Mouse (Mus musculus): ENCODE data around the gene Tmem52. TPM values are rescaled to one million over a fixed set of nuclear protein-coding genes. Genes with fewer than 3 reads are reported as not detected.

The Tmem52 gene
- polyA plus RNA-seq, 1 experiment from 2014 or later, result not detected

- no peak for TF ChIP-seq CTCF (IDR thresholded peaks at IDR 0.05; ENCODE audit: low read depth)
- TF ChIP-seq EP300 (optimal IDR thresholded peaks at IDR 0.05), result no peak
- Histone ChIP-seq H3K4me3 (ENCODE audit: low read depth, low read length) (no peak overlapping the region), H3K9me3 (ENCODE audit: control insufficient read depth, low read length) (no peaks in the 10 kb centered on the region), H3K36me3 (ENCODE audit: control insufficient read depth, insufficient read depth, low read length) (no peaks in the 10 kb centered on the region), H3K27ac (replicated peaks) (no peak overlapping the region), H3K9ac (ENCODE audit: low read length) (no peak overlapping the region), H3K4me2 (replicated peaks; ENCODE audit: low read depth) (no peak overlapping the region), H3K27me3 (ENCODE audit: control insufficient read depth, insufficient read depth, low read length) (no peaks in the 10 kb centered on the region), H3K4me1 (replicated peaks; ENCODE audit: control insufficient read depth, insufficient read depth) (no peaks in the 10 kb centered on the region)
- ATAC-seq (ENCODE audit: low FRiP score, low TSS enrichment), result no peak
- DNase-seq (ENCODE audit: low spot score), result no peak
- 66% methylated on average over 4 of the region's 4 CpGs for WGBS
Measured at GRCm38 (mm10) chr4:155508614-155509013, 39.7 kb downstream of the Tmem52 start.

DNA sequence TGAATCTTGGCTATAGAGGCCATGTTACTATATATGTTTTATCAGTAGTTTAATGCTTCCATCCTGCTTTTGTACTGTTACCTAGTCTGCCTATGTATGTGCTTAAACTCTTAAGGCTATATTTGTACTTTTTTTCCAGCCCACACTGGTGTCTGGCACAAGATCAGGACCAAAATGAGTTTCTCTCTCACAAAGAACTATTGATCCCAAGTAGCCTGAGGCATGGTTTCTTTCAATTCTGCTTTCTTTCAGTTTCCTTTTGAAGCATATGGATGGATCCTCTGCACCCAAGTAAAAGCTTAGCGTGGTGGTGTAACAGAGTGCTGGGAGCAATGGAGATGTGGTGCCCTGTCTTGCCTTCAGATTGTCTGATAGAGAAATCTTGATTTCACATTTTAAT lies 42.1 kb downstream of the Tmem52 start:
- ATAC-seq (ENCODE audit: low FRiP score, low TSS enrichment), result no peak
- no peak overlapping the region for H3K27ac ChIP-seq (replicated peaks)
- H3K36me3 ChIP-seq (ENCODE audit: control insufficient read depth, insufficient read depth, low read length), result no peaks in the 10 kb centered on the region; the same call in 1 of the 2 replicates
- TF ChIP-seq EP300 (optimal IDR thresholded peaks at IDR 0.05) (no peak), CTCF (IDR thresholded peaks at IDR 0.05; ENCODE audit: low read depth) (no peak)
- no peak for DNase-seq (ENCODE audit: low spot score)
- H3K4me1 ChIP-seq (replicated peaks; ENCODE audit: control insufficient read depth, insufficient read depth), result no peaks in the 10 kb centered on the region
- no peak overlapping the region for H3K4me2 ChIP-seq (replicated peaks; ENCODE audit: low read depth)
- no peak overlapping the region for H3K9ac ChIP-seq (ENCODE audit: low read length)
- H3K9me3 ChIP-seq (ENCODE audit: control insufficient read depth, low read length), result no peaks in the 10 kb centered on the region
- no peak overlapping the region for H3K4me3 ChIP-seq (ENCODE audit: low read depth, low read length)
- 79% methylated on average over 1 of the region's 1 CpGs for WGBS
- no peaks in the 10 kb centered on the region for H3K27me3 ChIP-seq (ENCODE audit: control insufficient read depth, insufficient read depth, low read length)

GRCm38 (mm10) chr4:155514810-155515209 lies 45.9 kb downstream of the Tmem52 start:
- Histone ChIP-seq H3K4me1 (replicated peaks; ENCODE audit: control insufficient read depth, insufficient read depth) (no peaks in the 10 kb centered on the region), H3K27ac (replicated peaks) (no peak overlapping the region), H3K9ac (ENCODE audit: low read length) (no peak overlapping the region), H3K36me3 (ENCODE audit: control insufficient read depth, insufficient read depth, low read length) (no peaks in the 10 kb centered on the region; the same call in 1 of the 2 replicates), H3K4me2 (replicated peaks; ENCODE audit: low read depth) (no peak overlapping the region), H3K9me3 (ENCODE audit: control insufficient read depth, low read length) (no peaks in the 10 kb centered on the region), H3K4me3 (ENCODE audit: low read depth, low read length) (no peak overlapping the region), H3K27me3 (ENCODE audit: control insufficient read depth, insufficient read depth, low read length) (no peaks in the 10 kb centered on the region)
- TF ChIP-seq CTCF (IDR thresholded peaks at IDR 0.05; ENCODE audit: low read depth) (no peak), EP300 (optimal IDR thresholded peaks at IDR 0.05) (no peak)
- 85% methylated on average over 2 of the region's 2 CpGs for WGBS
- no peak for DNase-seq (ENCODE audit: low spot score)
- ATAC-seq (ENCODE audit: low FRiP score, low TSS enrichment), result no peak

DNA sequence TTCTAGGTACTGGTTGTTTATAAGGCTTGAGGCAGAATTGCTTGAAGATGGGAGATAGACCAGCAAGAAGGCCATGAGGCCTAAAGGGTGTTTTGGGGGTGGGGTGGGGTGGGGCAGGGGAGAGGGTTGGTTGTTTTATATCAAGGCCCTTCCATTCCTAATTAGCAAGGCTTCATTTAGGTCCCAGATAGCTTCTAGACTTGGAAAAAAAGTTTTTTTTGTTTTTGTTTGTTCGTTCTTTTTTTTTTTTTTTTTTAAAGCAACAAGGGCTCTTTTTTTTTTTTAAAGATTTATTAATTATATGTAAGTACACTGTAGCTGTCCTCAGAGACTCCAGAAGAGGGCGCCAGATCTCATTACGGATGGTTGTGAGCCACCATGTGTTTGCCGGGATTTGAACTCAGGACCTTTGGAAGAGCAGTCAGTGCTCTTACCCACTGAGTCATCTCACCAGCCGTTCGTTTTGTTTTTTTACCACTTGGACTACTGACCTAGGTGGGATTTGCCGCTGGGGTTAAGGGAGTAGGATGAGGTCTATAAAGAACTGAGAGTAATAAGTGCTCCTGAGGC lies 49.1 kb downstream of the Tmem52 start:
- WGBS, result 85% methylated on average over 7 of the region's 7 CpGs
- H3K9me3 ChIP-seq (ENCODE audit: control insufficient read depth, low read length), result no peaks in the 10 kb centered on the region
- no peak for DNase-seq (ENCODE audit: low spot score)
- no peaks in the 10 kb centered on the region for H3K27me3 ChIP-seq (ENCODE audit: control insufficient read depth, insufficient read depth, low read length)
- no peak overlapping the region for H3K4me3 ChIP-seq (ENCODE audit: low read depth, low read length)
- H3K27ac ChIP-seq (replicated peaks), result no peak overlapping the region
- no peaks in the 10 kb centered on the region for H3K4me1 ChIP-seq (replicated peaks; ENCODE audit: control insufficient read depth, insufficient read depth)
- H3K4me2 ChIP-seq (replicated peaks; ENCODE audit: low read depth), result no peak overlapping the region
- ATAC-seq (ENCODE audit: low FRiP score, low TSS enrichment), result no peak
- no peak overlapping the region for H3K9ac ChIP-seq (ENCODE audit: low read length)
- H3K36me3 ChIP-seq (ENCODE audit: control insufficient read depth, insufficient read depth, low read length), result no peaks in the 10 kb centered on the region; the same call in 1 of the 2 replicates
- TF ChIP-seq CTCF (IDR thresholded peaks at IDR 0.05; ENCODE audit: low read depth) (peak; percentile 47), EP300 (optimal IDR thresholded peaks at IDR 0.05) (no peak)

Other genes starting within 250 kb of the Tmem52 start
- gene Ski, start 246.5 kb upstream of the Tmem52 start, polyA plus RNA-seq (2015; fragmentation: Nextera tagmentation; extraction: Ambion mirVana), result 9.7 and 10.8 TPM in 2 replicates
- gene Faap20, start 219.3 kb upstream of the Tmem52 start, polyA plus RNA-seq (2015; fragmentation: Nextera tagmentation; extraction: Ambion mirVana), result 43.5 and 46.3 TPM in 2 replicates
- gene Prkcz, start 107.8 kb upstream of the Tmem52 start, polyA plus RNA-seq (2015; fragmentation: Nextera tagmentation; extraction: Ambion mirVana), result 11.3 and 13.3 TPM in 2 replicates
- gene Gabrd, start 71.0 kb upstream of the Tmem52 start, polyA plus RNA-seq (2015; fragmentation: Nextera tagmentation; extraction: Ambion mirVana), result 0.05 TPM in 1 of 2 replicates, not detected in the other
- 0.34 and 0.79 TPM in 2 replicates for gene Cfap74, start 59.9 kb upstream of the Tmem52 start, polyA plus RNA-seq (2015; fragmentation: Nextera tagmentation; extraction: Ambion mirVana)
- gene Gnb1, start 22.2 kb downstream of the Tmem52 start, polyA plus RNA-seq (2015; fragmentation: Nextera tagmentation; extraction: Ambion mirVana), result 263 and 272 TPM in 2 replicates
- gene Nadk, start 93.3 kb downstream of the Tmem52 start, polyA plus RNA-seq (2015; fragmentation: Nextera tagmentation; extraction: Ambion mirVana), result 75.2 and 78.4 TPM in 2 replicates
- gene Slc35e2, start 132.3 kb downstream of the Tmem52 start, polyA plus RNA-seq (2015; fragmentation: Nextera tagmentation; extraction: Ambion mirVana), result 3.2 and 3.8 TPM in 2 replicates
- 39.5 and 46.9 TPM in 2 replicates for gene Cdk11b, start 155.7 kb downstream of the Tmem52 start, polyA plus RNA-seq (2015; fragmentation: Nextera tagmentation; extraction: Ambion mirVana)
- gene Gm10563, start 176.3 kb downstream of the Tmem52 start, polyA plus RNA-seq (2015; fragmentation: Nextera tagmentation; extraction: Ambion mirVana), result not detected in 2 replicates
- gene Mmp23, start 184.3 kb downstream of the Tmem52 start, polyA plus RNA-seq (2015; fragmentation: Nextera tagmentation; extraction: Ambion mirVana), result 87.9 and 89.3 TPM in 2 replicates
- gene Mib2, start 200.1 kb downstream of the Tmem52 start, polyA plus RNA-seq (2015; fragmentation: Nextera tagmentation; extraction: Ambion mirVana), result 10.5 and 11.0 TPM in 2 replicates
- gene Fndc10, start 225.2 kb downstream of the Tmem52 start, polyA plus RNA-seq (2015; fragmentation: Nextera tagmentation; extraction: Ambion mirVana), result 9.6 and 11.0 TPM in 2 replicates
- gene Ssu72, start 235.7 kb downstream of the Tmem52 start, polyA plus RNA-seq (2015; fragmentation: Nextera tagmentation; extraction: Ambion mirVana), result 152 and 153 TPM in 2 replicates

Data from stomach, postnatal 0 days (tissue).